ENCODE assay signal across 28 mouse cellular contexts in the genomic region with DNA sequence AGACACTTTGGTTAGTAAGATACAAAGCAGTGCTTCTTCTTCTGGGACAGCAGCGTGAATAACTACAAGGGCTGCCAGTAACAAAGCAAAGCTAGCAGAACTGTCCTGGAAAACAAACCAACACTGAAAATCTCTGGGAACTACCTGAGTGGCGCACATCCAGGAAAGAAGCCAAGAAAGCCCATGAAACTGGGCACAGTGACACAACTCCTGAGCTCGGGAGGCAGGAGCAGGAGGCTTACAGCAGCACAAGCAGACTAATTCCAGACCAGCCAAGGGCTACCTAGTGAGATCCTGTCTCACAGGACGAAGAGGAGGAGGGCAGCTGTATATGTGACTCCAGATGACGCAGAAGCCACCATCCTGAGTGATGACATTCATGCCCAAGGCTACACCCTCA.
DNase-seq lines count a peak whose midpoint lies in the region; ATAC-seq and TF ChIP-seq lines count a peak whose summit lies in the region.
"Had no signal": no experiment of that assay in that cellular context is flagged by ENCODE, and none has a peak within 500 bp of the region (broad histone marks: within the 10 kb centered on the region; RNA-seq: fewer than 3 reads in every experiment).

No protein-coding gene starts in this region.

- no peak for TF ChIP-seq CTCF in stomach, postnatal 0 days (IDR thresholded peaks at IDR 0.05; ENCODE audit: low read depth)

- H3K4me3 ChIP-seq in intestine, embryonic 15.5 days (replicated peaks) = no peak overlapping the region
- no peak overlapping the region for H3K4me3 ChIP-seq in intestine, embryonic 16.5 days (ENCODE audit: low read length)
- no peak overlapping the region for H3K4me3 ChIP-seq in stomach, postnatal 0 days (ENCODE audit: low read depth, low read length)
- H3K4me3 ChIP-seq: embryonic facial prominence, embryonic 10.5 days; embryonic facial prominence, embryonic 15.5 days; forebrain, embryonic 12.5 days; kidney, embryonic 15.5 days; limb, embryonic 10.5 days; limb, embryonic 15.5 days; liver, embryonic 15.5 days; neural tube, embryonic 12.5 days had no signal

- DNase-seq in cerebellum, adult 8-10 months = peak; percentile 69
- peak; percentile 79 to 85 for DNase-seq in cerebellum, postnatal 25 days
- no peak for DNase-seq in stomach, postnatal 0 days (ENCODE audit: low spot score)
- no peak for DNase-seq in left cerebral cortex, postnatal 10 days (ENCODE audit: extremely low spot score in 1 of 2, low spot score in 2 of 2)
- DNase-seq in layer of hippocampus, postnatal 14 days (ENCODE audit: low spot score in 2 of 2) = no peak
- DNase-seq in layer of hippocampus, adult 9-10 months (ENCODE audit: low spot score) = no peak
- DNase-seq: adrenal gland, postnatal 14 days; gastrocnemius, postnatal 10 days; heart, postnatal 14 days; kidney, adult 18-20 months; kidney, postnatal 25 days; lung, embryonic 14.5 days; lung, postnatal 14 days; right cerebral cortex, adult 18-20 months; thymus, adult 18-20 months; thymus, postnatal 4 days had no signal

- no peak for ATAC-seq in intestine, embryonic 15.5 days
- ATAC-seq in intestine, embryonic 16.5 days = no peak
- ATAC-seq in stomach, postnatal 0 days (ENCODE audit: low FRiP score, low TSS enrichment) = no peak
- ATAC-seq: CD4-positive, CD25-positive, alpha-beta regulatory T cell, adult 4 months; midbrain, embryonic 16.5 days had no signal

- intact Hi-C loops in left cerebral cortex, postnatal 10 days (cut with DNase I) = no loop called here

- H3K27me3 ChIP-seq in intestine, embryonic 15.5 days (replicated peaks) = no peaks in the 10 kb centered on the region
- H3K27me3 ChIP-seq in intestine, embryonic 16.5 days (replicated peaks; ENCODE audit: control insufficient read depth, insufficient read depth, low read length) = no peaks in the 10 kb centered on the region
- H3K27me3 ChIP-seq in stomach, postnatal 0 days (ENCODE audit: control insufficient read depth, insufficient read depth, low read length) = no peaks in the 10 kb centered on the region
- H3K27me3 ChIP-seq: embryonic facial prominence, embryonic 15.5 days; forebrain, embryonic 12.5 days; kidney, embryonic 15.5 days; limb, embryonic 15.5 days; liver, embryonic 15.5 days; neural tube, embryonic 12.5 days had no signal

- H3K9me3 ChIP-seq in intestine, embryonic 15.5 days = no peaks in the 10 kb centered on the region
- no peaks in the 10 kb centered on the region for H3K9me3 ChIP-seq in intestine, embryonic 16.5 days (ENCODE audit: control insufficient read depth, low read length)
- no peaks in the 10 kb centered on the region for H3K9me3 ChIP-seq in stomach, postnatal 0 days (ENCODE audit: control insufficient read depth, low read length)
- H3K9me3 ChIP-seq: embryonic facial prominence, embryonic 10.5 days; embryonic facial prominence, embryonic 15.5 days; forebrain, embryonic 12.5 days; kidney, embryonic 15.5 days; limb, embryonic 10.5 days; limb, embryonic 15.5 days; liver, embryonic 15.5 days; neural tube, embryonic 12.5 days had no signal

- H3K4me2 ChIP-seq in intestine, embryonic 15.5 days (replicated peaks) = no peak overlapping the region
- no peak overlapping the region for H3K4me2 ChIP-seq in intestine, embryonic 16.5 days (ENCODE audit: low read depth, low read length)
- H3K4me2 ChIP-seq in stomach, postnatal 0 days (replicated peaks; ENCODE audit: low read depth) = no peak overlapping the region
- H3K4me2 ChIP-seq: embryonic facial prominence, embryonic 15.5 days; forebrain, embryonic 12.5 days; kidney, embryonic 15.5 days; limb, embryonic 15.5 days; liver, embryonic 15.5 days; lung, embryonic 14.5 days; neural tube, embryonic 12.5 days had no signal

- H3K9ac ChIP-seq in intestine, embryonic 15.5 days = no peak overlapping the region
- H3K9ac ChIP-seq in intestine, embryonic 16.5 days (ENCODE audit: low read depth, low read length) = no peak overlapping the region
- H3K9ac ChIP-seq in stomach, postnatal 0 days (ENCODE audit: low read length) = no peak overlapping the region
- H3K9ac ChIP-seq: embryonic facial prominence, embryonic 15.5 days; forebrain, embryonic 12.5 days; kidney, embryonic 15.5 days; limb, embryonic 15.5 days; liver, embryonic 15.5 days; lung, embryonic 14.5 days; neural tube, embryonic 12.5 days had no signal

- peaks cover 17% of the 10 kb centered on the region; the same call in 1 of the 2 replicates for H3K4me1 ChIP-seq in intestine, embryonic 15.5 days (replicated peaks)
- peaks cover 8% of the 10 kb centered on the region for H3K4me1 ChIP-seq in intestine, embryonic 16.5 days (ENCODE audit: control insufficient read depth, insufficient read depth, low read length)
- H3K4me1 ChIP-seq in stomach, postnatal 0 days (replicated peaks; ENCODE audit: control insufficient read depth, insufficient read depth) = no peaks in the 10 kb centered on the region; the same call in 1 of the 2 replicates
- H3K4me1 ChIP-seq: embryonic facial prominence, embryonic 10.5 days; forebrain, embryonic 12.5 days; kidney, embryonic 15.5 days; liver, embryonic 15.5 days; neural tube, embryonic 12.5 days had no signal

- H3K36me3 ChIP-seq in intestine, embryonic 15.5 days = no peaks in the 10 kb centered on the region
- H3K36me3 ChIP-seq in intestine, embryonic 16.5 days (ENCODE audit: control insufficient read depth, insufficient read depth, low read length) = no peaks in the 10 kb centered on the region
- no peaks in the 10 kb centered on the region for H3K36me3 ChIP-seq in stomach, postnatal 0 days (ENCODE audit: control insufficient read depth, insufficient read depth, low read length)
- H3K36me3 ChIP-seq: embryonic facial prominence, embryonic 10.5 days; embryonic facial prominence, embryonic 15.5 days; forebrain, embryonic 12.5 days; kidney, embryonic 15.5 days; limb, embryonic 10.5 days; limb, embryonic 15.5 days; liver, embryonic 15.5 days; neural tube, embryonic 12.5 days had no signal

- WGBS in intestine, embryonic 15.5 days = 71% methylated on average over 5 of the region's 5 CpGs
- 72% methylated on average over 5 of the region's 5 CpGs for WGBS in intestine, embryonic 16.5 days
- 59% methylated on average over 5 of the region's 5 CpGs for WGBS in stomach, postnatal 0 days

- TF ChIP-seq EP300 in stomach, postnatal 0 days (optimal IDR thresholded peaks at IDR 0.05) = no peak

- H3K27ac ChIP-seq in intestine, embryonic 15.5 days = 0 out of 2 replicates have a peak overlapping the region, but pooled peaks have one; percentile 0
- no peak overlapping the region for H3K27ac ChIP-seq in intestine, embryonic 16.5 days (ENCODE audit: low read length)
- 0 out of 2 replicates have a peak overlapping the region, but pooled peaks have one; percentile 56 for H3K27ac ChIP-seq in stomach, postnatal 0 days (replicated peaks)
- H3K27ac ChIP-seq: embryonic facial prominence, embryonic 10.5 days; embryonic facial prominence, embryonic 15.5 days; forebrain, embryonic 12.5 days; kidney, embryonic 15.5 days; limb, embryonic 10.5 days; limb, embryonic 15.5 days; liver, embryonic 15.5 days; neural tube, embryonic 12.5 days had no signal

Comparison
In these comparisons a context has a peak if more than half of its experiments do, and no peak if none do; other contexts are left out.
1. DNase-seq: peak in cerebellum, adult 8-10 months (single experiment) and cerebellum, postnatal 25 days (2 of 2); none in stomach, postnatal 0 days (single experiment), left cerebral cortex, postnatal 10 days (0 of 2), layer of hippocampus, postnatal 14 days (0 of 2) and layer of hippocampus, adult 9-10 months (single experiment).